Mouse (Mus musculus) liver, adult 2 months (tissue): Measurements from ENCODE around the gene Gyg.

Experiments used
- CTCF ChIP-seq: fragments of 200-500 bp; IDR thresholded peaks from 2 replicates; pipeline ENCODE4 v1.5.1; 2011; ENCODE audit warnings: low read depth, low read length, control low read depth
- POLR2A ChIP-seq: fragments of 200-500 bp; IDR thresholded peaks from 2 replicates; pipeline ENCODE4 v1.6.1; 2011; ENCODE audit warnings: low read length, control low read depth; ENCODE audit not compliant: insufficient read depth; ENCODE audit errors: extremely low read depth

DNA sequence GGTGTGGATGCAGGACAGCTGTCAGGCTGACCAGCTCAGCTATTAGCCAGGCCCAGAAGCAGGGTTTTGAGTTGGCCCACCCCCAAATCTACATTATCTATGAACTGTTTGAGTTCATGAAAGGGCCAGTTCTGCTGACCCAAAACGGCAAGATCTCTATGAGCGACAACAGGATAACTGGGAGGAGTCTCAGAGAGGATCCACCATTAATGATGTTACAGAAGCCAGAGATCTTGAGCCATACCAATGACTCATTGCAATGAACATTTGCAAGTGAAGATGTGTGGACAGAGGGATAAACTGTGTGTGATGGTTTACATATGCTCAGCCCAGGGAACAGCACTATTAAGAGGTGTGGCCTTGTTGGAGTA lies 23.8 kb downstream of the Gyg start:
- TF ChIP-seq CTCF: no peak
- TF ChIP-seq POLR2A: no peak
